Mouse (Mus musculus): ENCODE measurements at regions not wholly inside any gene's neighbourhood (a gene's known extent, or its start where the extent isn't known, plus 50 kb on each side); places are given as distances from the start of the nearest gene placed in this dataset.

GRCm38 (mm10) chr13:51326128-51326527 lies 82.3 kb upstream of the S1pr3 start:
- Histone ChIP-seq H3K36me3 (ENCODE audit: control insufficient read depth, insufficient read depth, low read length) (no peaks in the 10 kb centered on the region), H3K4me1 (ENCODE audit: control insufficient read depth, insufficient read depth, low read length) (peaks cover 14% of the 10 kb centered on the region), H3K27me3 (replicated peaks; ENCODE audit: control insufficient read depth, insufficient read depth, low read length) (no peaks in the 10 kb centered on the region), H3K4me3 (ENCODE audit: low read length) (no peak overlapping the region), H3K4me2 (ENCODE audit: low read depth, low read length) (no peak overlapping the region), H3K27ac (ENCODE audit: low read length) (no peak overlapping the region), H3K9me3 (ENCODE audit: control insufficient read depth, low read length) (no peaks in the 10 kb centered on the region), H3K9ac (ENCODE audit: low read depth, low read length) (no peak overlapping the region)
- WGBS = 73% methylated on average over 5 of the region's 5 CpGs
- ATAC-seq = no peak

- Histone ChIP-seq H3K27ac (ENCODE audit: low read length) (no peak overlapping the region), H3K9ac (ENCODE audit: low read depth, low read length) (no peak overlapping the region), H3K4me1 (ENCODE audit: control insufficient read depth, insufficient read depth, low read length) (peaks cover 14% of the 10 kb centered on the region), H3K27me3 (replicated peaks; ENCODE audit: control insufficient read depth, insufficient read depth, low read length) (no peaks in the 10 kb centered on the region), H3K4me3 (ENCODE audit: low read length) (no peak overlapping the region), H3K4me2 (ENCODE audit: low read depth, low read length) (no peak overlapping the region), H3K9me3 (ENCODE audit: control insufficient read depth, low read length) (no peaks in the 10 kb centered on the region), H3K36me3 (ENCODE audit: control insufficient read depth, insufficient read depth, low read length) (no peaks in the 10 kb centered on the region)
- WGBS = 44% methylated on average over 15 of the region's 15 CpGs
- ATAC-seq = peak; percentile 78
These were observed 80.1 kb upstream of the S1pr3 start for GRCm38 (mm10) chr13:51328131-51328970.

GRCm38 (mm10) chr13:51328971-51329346 lies 79.5 kb upstream of the S1pr3 start:
- ATAC-seq = no peak; the same call in 1 of the 2 replicates
- no peak overlapping the region for H3K4me2 ChIP-seq (ENCODE audit: low read depth, low read length)
- no peak overlapping the region for H3K9ac ChIP-seq (ENCODE audit: low read depth, low read length)
- no peak overlapping the region for H3K27ac ChIP-seq (ENCODE audit: low read length)
- H3K36me3 ChIP-seq (ENCODE audit: control insufficient read depth, insufficient read depth, low read length) = no peaks in the 10 kb centered on the region
- no peaks in the 10 kb centered on the region for H3K27me3 ChIP-seq (replicated peaks; ENCODE audit: control insufficient read depth, insufficient read depth, low read length)
- no peaks in the 10 kb centered on the region for H3K9me3 ChIP-seq (ENCODE audit: control insufficient read depth, low read length)
- 47% methylated on average over 8 of the region's 8 CpGs for WGBS
- H3K4me1 ChIP-seq (ENCODE audit: control insufficient read depth, insufficient read depth, low read length) = peaks cover 14% of the 10 kb centered on the region
- H3K4me3 ChIP-seq (ENCODE audit: low read length) = no peak overlapping the region

DNA sequence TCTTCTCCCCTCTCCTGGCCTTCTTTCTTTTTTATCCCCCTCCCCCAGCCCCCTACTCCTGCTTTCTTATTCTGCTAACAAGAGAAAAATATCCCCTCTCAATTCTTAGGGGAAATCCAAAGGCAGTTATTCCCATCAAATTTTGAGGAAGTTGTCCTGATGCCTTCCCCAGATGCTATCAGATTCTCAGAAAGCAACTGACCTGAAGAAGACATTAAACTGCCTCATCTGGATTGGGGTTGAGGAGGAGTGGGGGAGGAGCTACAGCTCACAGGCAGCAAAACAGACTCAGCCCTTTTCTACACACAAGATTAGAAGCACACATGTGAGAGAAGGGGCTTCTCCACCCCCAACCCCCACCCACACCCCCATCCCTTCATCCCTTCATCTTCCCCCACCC lies 78.7 kb upstream of the S1pr3 start:
- Histone ChIP-seq H3K36me3 (ENCODE audit: control insufficient read depth, insufficient read depth, low read length) (no peaks in the 10 kb centered on the region), H3K4me3 (ENCODE audit: low read length) (no peak overlapping the region), H3K27me3 (replicated peaks; ENCODE audit: control insufficient read depth, insufficient read depth, low read length) (no peaks in the 10 kb centered on the region), H3K4me2 (ENCODE audit: low read depth, low read length) (no peak overlapping the region), H3K4me1 (ENCODE audit: control insufficient read depth, insufficient read depth, low read length) (peaks cover 14% of the 10 kb centered on the region), H3K9ac (ENCODE audit: low read depth, low read length) (no peak overlapping the region), H3K9me3 (ENCODE audit: control insufficient read depth, low read length) (no peaks in the 10 kb centered on the region), H3K27ac (ENCODE audit: low read length) (no peak overlapping the region)
- no peak for ATAC-seq

DNA sequence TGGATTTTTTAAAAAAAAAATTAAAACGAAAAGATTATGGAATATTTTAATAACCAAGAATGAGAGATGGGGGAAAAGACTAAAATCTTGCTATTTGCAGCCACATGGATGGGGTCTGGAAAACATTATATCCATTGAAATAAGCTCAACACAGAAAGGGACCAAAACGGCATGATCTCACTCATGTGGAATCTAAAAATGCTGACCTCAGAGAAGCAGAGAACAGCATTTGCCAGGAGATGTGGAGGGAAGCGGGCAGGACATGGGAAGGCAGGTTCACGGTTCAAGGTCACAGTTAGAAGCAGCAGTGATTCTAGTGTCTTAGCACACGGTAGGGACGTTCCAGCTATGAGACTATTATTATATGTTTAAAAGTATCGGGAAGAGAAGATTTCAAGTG lies 76.2 kb upstream of the S1pr3 start:
- no peak for ATAC-seq
- 58% methylated on average over 7 of the region's 7 CpGs for WGBS
- no peaks in the 10 kb centered on the region for H3K9me3 ChIP-seq (ENCODE audit: control insufficient read depth, low read length)
- peaks cover 14% of the 10 kb centered on the region for H3K4me1 ChIP-seq (ENCODE audit: control insufficient read depth, insufficient read depth, low read length)
- H3K27ac ChIP-seq (ENCODE audit: low read length) = no peak overlapping the region
- no peak overlapping the region for H3K9ac ChIP-seq (ENCODE audit: low read depth, low read length)
- H3K36me3 ChIP-seq (ENCODE audit: control insufficient read depth, insufficient read depth, low read length) = no peaks in the 10 kb centered on the region
- H3K27me3 ChIP-seq (replicated peaks; ENCODE audit: control insufficient read depth, insufficient read depth, low read length) = no peaks in the 10 kb centered on the region
- no peak overlapping the region for H3K4me2 ChIP-seq (ENCODE audit: low read depth, low read length)
- no peak overlapping the region for H3K4me3 ChIP-seq (ENCODE audit: low read length)

- H3K36me3 ChIP-seq (ENCODE audit: control insufficient read depth, insufficient read depth, low read length) = no peaks in the 10 kb centered on the region
- H3K4me3 ChIP-seq (ENCODE audit: low read length) = no peak overlapping the region
- no peak overlapping the region for H3K4me2 ChIP-seq (ENCODE audit: low read depth, low read length)
- no peak overlapping the region for H3K27ac ChIP-seq (ENCODE audit: low read length)
- H3K27me3 ChIP-seq (replicated peaks; ENCODE audit: control insufficient read depth, insufficient read depth, low read length) = no peaks in the 10 kb centered on the region
- no peak overlapping the region for H3K9ac ChIP-seq (ENCODE audit: low read depth, low read length)
- 81% methylated on average over 5 of the region's 5 CpGs for WGBS
- peaks cover 6% of the 10 kb centered on the region for H3K4me1 ChIP-seq (ENCODE audit: control insufficient read depth, insufficient read depth, low read length)
- no peaks in the 10 kb centered on the region for H3K9me3 ChIP-seq (ENCODE audit: control insufficient read depth, low read length)
- ATAC-seq = no peak
These were observed 75.0 kb upstream of the S1pr3 start for GRCm38 (mm10) chr13:51333481-51333880.

- no peak overlapping the region for H3K4me2 ChIP-seq (ENCODE audit: low read depth, low read length)
- no peak overlapping the region for H3K4me3 ChIP-seq (ENCODE audit: low read length)
- no peak overlapping the region for H3K27ac ChIP-seq (ENCODE audit: low read length)
- no peaks in the 10 kb centered on the region for H3K9me3 ChIP-seq (ENCODE audit: control insufficient read depth, low read length)
- no peak for ATAC-seq
- H3K27me3 ChIP-seq (replicated peaks; ENCODE audit: control insufficient read depth, insufficient read depth, low read length) = no peaks in the 10 kb centered on the region
- H3K36me3 ChIP-seq (ENCODE audit: control insufficient read depth, insufficient read depth, low read length) = no peaks in the 10 kb centered on the region
- WGBS = 71% methylated on average over 5 of the region's 5 CpGs
- no peaks in the 10 kb centered on the region for H3K4me1 ChIP-seq (ENCODE audit: control insufficient read depth, insufficient read depth, low read length)
- no peak overlapping the region for H3K9ac ChIP-seq (ENCODE audit: low read depth, low read length)
These were observed 71.7 kb upstream of the S1pr3 start for GRCm38 (mm10) chr13:51336726-51337125.

DNA sequence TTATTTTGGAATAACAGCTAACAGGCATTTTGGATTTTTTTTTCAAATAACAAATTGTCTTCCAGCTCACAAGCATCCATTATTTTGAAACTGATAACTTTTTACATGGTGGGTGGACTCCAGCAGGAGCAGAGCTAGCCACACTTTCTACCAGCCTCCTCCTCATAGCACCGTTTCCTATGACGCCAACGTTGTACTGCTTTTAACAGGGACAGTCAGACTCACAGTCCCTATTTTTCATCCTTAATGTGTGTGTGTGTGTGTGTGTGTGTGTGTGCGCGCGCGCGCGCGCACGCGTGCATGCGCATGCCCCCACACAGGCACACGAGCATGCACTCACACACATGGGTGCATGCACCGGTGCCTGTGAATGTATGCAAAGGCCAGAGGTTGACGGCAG lies 70.5 kb upstream of the S1pr3 start:
- Histone ChIP-seq H3K36me3 (ENCODE audit: control insufficient read depth, insufficient read depth, low read length) (no peaks in the 10 kb centered on the region), H3K27me3 (replicated peaks; ENCODE audit: control insufficient read depth, insufficient read depth, low read length) (no peaks in the 10 kb centered on the region), H3K4me3 (ENCODE audit: low read length) (no peak overlapping the region), H3K4me2 (ENCODE audit: low read depth, low read length) (no peak overlapping the region), H3K27ac (ENCODE audit: low read length) (no peak overlapping the region), H3K4me1 (ENCODE audit: control insufficient read depth, insufficient read depth, low read length) (no peaks in the 10 kb centered on the region), H3K9me3 (ENCODE audit: control insufficient read depth, low read length) (no peaks in the 10 kb centered on the region), H3K9ac (ENCODE audit: low read depth, low read length) (no peak overlapping the region)
- ATAC-seq = no peak
- WGBS = 96% methylated on average over 16 of the region's 16 CpGs

GRCm38 (mm10) chr13:51345321-51345720 lies 63.1 kb upstream of the S1pr3 start:
- no peaks in the 10 kb centered on the region for H3K9me3 ChIP-seq (ENCODE audit: control insufficient read depth, low read length)
- H3K4me1 ChIP-seq (ENCODE audit: control insufficient read depth, insufficient read depth, low read length) = 0 out of 2 replicates have a peak, but pooled peaks cover 3% of the 10 kb centered on the region
- no peak overlapping the region for H3K4me3 ChIP-seq (ENCODE audit: low read length)
- H3K4me2 ChIP-seq (ENCODE audit: low read depth, low read length) = no peak overlapping the region
- H3K27me3 ChIP-seq (replicated peaks; ENCODE audit: control insufficient read depth, insufficient read depth, low read length) = no peaks in the 10 kb centered on the region
- H3K27ac ChIP-seq (ENCODE audit: low read length) = peak overlapping the region; percentile 9; the same call in 1 of the 2 replicates
- H3K36me3 ChIP-seq (ENCODE audit: control insufficient read depth, insufficient read depth, low read length) = no peaks in the 10 kb centered on the region
- 80% methylated on average over 4 of the region's 4 CpGs for WGBS
- H3K9ac ChIP-seq (ENCODE audit: low read depth, low read length) = no peak overlapping the region
- ATAC-seq = no peak

Data from intestine, embryonic 16.5 days (tissue).